Mouse (Mus musculus): ENCODE measurements around the gene Sema3f.

The Sema3f gene

DNA sequence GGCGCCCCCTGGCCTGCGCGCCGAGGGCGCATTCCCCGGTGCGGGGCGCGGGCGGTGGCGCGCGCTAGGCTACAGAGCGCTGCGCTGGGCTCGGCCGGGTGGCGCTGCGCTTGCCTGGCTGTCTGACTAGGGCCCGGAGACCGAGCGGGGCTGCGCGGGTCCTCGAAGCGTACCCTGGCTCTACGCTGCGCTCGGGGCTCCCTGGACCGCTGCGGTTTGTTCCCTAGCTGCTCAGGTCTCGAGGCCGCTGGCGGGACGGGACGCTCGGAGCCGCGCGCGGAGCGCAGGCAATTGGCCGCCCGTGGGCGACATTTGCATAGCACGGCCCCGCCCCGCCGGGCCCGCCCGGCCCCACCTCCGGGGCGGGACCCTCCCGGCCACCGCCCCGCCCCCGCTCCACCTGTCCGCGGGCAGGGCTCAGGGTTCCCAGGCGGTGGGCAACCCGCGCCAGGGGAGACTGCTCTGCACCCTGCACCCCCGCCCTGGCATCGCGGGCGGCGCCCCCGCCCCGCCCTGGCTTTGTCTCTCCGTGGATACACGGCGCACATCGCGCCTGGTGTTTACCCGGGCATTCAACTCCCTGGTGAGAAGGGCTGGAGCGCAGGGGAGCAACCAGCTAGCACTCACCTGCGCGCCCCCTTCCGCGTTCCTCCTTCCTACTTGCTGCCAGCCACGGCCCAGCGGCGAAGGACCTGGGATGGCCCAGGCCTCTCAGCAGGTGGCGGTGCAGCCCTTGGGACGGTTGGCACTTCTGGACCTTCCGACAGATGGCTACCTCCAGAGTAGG is at the start of gene Sema3f:
Gene Sema3f (minus strand): TSS at position 779 of the 787 bp plus-strand sequence.
- DNase-seq (ENCODE audit: low read depth, low spot score) = peak; percentile 54

- DNase-seq (ENCODE audit: low read depth, low spot score) = no peak
Measured at GRCm38 (mm10) chr9:107759593-107759992, 49.3 kb upstream of the Sema3f start.

GRCm38 (mm10) chr9:107750378-107750777 is 40.1 kb upstream of the Sema3f start:
- no peak for DNase-seq (ENCODE audit: low read depth, low spot score)

DNA sequence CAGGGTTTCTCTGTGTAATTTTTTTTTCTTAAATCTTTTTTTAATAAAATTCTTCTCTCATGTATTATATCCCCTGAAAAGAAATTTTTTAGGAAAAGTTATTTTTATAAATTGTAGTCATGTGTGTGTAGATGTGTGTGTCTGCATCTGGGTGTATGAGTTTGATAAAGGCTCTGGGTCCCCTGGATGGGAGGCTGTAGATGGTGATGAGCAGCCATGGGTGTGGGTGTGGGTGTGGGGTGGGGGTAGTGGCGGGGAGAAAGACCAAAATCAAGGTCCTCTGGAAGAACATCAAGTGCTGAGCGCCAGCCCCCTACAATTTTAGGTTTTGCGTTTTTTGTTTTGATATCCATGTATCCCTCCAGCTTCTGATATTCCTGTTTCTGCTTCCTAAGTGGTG is 37.8 kb upstream of the Sema3f start:
- no peak for DNase-seq (ENCODE audit: low read depth, low spot score)

DNA sequence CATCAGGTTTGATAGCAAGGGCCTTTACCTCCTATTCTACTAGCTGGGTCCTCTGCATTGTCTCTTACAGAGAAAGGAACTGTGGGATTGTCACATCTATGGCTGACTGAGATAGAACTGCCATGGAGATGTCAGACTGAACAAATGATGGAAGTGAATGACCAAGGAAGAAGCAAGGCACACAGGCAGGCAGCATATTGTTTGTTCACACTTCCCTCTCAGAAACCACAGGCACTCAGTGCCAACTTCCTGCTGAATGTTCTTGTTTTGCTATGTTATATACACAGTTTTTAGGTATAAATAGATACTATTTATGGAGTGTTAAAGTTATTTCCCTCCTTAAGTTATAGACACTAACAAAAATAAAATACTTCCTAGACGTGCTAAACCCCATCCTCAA is 37.0 kb upstream of the Sema3f start:
- no peak for DNase-seq (ENCODE audit: low read depth, low spot score)

GRCm38 (mm10) chr9:107746679-107747078 is 36.4 kb upstream of the Sema3f start:
- peak; percentile 50 for DNase-seq (ENCODE audit: low read depth, low spot score)

- no peak for DNase-seq (ENCODE audit: low read depth, low spot score)
Measured at GRCm38 (mm10) chr9:107744061-107744460, 33.8 kb upstream of the Sema3f start.

DNA sequence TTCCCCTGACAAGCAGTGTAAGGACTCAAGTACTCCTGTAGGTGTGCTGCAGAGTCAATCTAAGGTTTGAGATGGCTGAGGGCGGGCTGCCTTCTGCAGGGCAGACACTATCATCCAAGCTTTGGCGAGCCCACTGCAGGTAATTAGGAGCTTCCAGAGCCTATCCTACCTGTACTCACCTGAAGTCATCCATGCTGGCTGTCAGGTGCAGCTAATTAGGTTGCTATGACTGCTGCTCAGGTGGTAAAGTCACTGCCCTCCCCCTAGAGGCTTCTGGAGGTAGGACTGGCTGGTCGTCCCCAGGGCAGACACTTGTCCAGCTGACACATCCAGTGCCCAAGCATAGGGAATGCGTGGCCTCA is 28.5 kb upstream of the Sema3f start:
- DNase-seq (ENCODE audit: low read depth, low spot score) = peak; percentile 66

DNA sequence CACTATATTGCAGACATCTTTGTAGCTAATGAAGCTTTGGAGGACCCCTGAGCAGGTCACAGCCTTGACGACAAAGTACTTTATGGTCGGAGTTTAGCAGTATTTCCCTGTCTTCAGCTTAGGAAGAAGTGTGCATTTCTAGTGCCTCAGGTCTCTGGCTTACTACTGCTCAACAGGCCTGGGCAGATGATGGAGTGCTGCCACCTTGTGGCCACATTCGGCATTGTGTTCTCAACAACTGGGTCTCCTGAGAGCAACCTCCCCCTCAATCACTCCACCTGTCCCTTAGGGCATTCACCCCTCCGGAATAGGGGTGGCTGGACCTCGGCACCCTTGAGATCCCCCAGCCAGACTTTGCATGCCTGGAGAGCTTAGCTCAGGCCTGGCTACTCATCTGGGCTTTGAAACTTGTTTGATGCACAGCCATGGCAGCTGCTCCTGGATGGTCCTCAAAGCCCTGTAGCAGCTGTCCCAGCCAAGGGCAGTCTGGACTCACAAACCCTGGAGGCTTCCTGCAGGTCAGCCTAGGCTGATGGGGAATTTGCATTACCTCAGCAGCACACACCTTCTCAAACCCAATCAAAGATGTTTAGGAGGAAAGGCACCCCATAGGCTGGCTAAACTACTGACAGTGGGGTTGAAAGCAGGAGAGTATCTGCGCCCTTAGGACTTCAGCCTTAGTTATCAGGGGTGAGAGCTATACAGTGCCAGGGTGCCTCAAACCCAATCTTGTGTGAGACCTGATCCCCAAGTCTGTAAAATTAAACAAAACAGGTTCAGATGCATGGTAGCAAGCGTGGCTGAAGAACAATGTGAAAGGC is 28.0 kb upstream of the Sema3f start:
- peak; percentile 92 for DNase-seq (ENCODE audit: low read depth, low spot score)

DNA sequence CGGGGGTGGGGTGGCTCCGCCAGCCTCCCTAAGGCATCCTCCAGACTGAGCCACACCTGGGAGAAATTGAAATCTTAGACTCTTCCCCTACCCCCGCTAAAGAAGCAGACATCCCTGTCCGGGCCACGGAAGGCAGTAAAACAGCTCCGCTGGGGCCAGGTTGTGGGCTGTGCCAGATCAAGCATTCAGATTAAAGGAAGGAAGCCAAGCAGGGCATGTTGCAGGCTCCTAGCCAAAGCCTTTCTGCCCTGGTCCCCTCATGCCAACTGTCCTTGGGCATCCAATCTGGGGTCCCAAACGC is 25.9 kb upstream of the Sema3f start:
- no peak for DNase-seq (ENCODE audit: low read depth, low spot score)

GRCm38 (mm10) chr9:107735356-107736184 is 25.3 kb upstream of the Sema3f start:
- DNase-seq (ENCODE audit: low read depth, low spot score) = no peak

GRCm38 (mm10) chr9:107734567-107734971 is 24.3 kb upstream of the Sema3f start:
- DNase-seq (ENCODE audit: low read depth, low spot score) = no peak

GRCm38 (mm10) chr9:107729709-107730108 is 19.4 kb upstream of the Sema3f start:
- no peak for DNase-seq (ENCODE audit: low read depth, low spot score)

DNA sequence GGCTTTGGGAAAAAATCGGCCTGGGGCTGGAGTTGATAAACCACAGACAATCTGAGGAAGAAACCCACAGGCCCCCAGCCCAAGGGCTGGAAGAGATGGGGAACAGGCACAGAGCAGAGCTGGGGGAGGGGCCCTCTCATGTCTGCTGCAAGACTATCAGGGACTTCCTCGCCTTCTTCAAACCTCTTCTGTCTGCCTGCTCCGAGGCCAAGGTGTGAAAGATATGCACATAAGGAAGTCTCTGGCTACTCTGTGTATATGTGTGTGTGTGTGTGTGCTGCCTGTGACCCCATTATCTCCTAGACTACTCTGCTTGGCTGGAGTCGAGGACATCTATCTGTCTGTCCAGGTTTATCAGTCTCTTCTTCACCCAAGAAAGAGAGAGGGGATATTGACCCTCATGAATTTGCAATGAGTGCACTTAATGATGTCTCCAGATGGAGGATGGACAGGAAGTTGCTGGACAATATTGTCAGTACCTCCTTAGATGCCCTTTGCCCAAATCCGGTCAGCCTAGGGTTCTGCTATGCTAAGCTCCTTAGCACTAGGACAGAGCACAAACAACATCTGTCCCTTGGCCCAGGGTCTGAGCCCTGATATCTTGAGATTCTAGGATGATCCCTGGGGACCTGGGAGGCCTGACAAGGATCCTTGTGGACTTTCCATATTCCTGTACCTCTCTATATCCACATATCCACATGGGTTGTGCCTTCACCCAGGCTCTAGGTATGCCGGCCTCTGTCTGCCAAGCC is 18.8 kb upstream of the Sema3f start:
- peak; percentile 46 for DNase-seq (ENCODE audit: low read depth, low spot score)

DNA sequence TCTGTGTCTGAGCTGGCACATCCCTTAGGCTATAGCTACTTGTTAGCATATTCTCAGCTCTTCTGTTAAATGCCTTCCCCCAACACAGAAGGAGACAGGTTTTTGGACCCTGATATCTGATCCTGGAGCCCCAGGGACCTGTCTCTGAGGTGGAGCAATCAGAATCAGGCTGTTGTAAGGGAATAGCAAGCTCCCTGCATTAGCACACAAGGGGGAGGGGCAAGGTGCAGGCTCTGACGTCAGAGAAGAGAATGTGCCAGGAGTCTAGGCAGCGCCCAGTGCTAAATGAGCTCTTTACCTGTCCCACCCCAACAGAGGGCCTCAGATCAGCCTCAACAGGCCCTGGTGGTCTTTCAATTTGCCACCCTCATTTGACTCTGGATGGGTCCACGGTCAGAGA is 16.8 kb upstream of the Sema3f start:
- no peak for DNase-seq (ENCODE audit: low read depth, low spot score)

GRCm38 (mm10) chr9:107724796-107725195 is 14.5 kb upstream of the Sema3f start:
- no peak for DNase-seq (ENCODE audit: low read depth, low spot score)

DNA sequence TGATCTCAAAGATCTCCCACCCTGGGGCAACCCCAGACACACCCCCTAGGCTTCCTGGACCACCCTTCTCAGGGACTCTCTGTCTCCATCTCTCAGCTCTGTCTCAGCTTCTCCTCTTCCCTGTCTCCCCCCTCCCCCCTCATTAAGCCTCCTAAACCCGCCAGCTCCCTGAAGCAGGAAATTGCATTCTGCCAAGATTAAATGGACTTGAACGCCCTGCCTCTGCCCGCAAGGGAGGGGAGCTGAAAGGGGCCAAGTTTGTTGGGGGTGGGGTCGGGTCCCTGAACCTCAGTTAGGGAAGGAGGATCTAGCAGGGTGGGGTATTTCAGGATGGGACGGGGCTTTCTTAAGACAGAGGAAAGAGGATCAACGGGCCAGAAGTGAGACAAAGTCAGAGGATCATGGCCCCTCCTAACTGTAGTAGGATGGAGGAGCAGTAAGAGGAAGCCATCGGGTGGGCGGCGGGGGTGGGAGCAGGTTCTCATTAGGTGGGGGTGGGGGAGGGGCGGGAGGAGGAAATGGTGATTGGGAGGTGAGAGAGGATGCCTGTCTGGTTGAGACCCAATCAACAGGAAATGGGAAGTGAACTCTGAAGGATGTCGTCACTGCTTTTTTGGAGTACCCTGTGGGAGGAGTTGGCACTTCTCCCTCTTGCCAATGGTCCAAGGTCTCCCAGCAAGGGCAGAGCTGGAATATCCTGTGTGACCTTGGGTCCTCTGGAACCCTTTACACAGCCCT is 13.7 kb upstream of the Sema3f start:
- peak; percentile 44 for DNase-seq (ENCODE audit: low read depth, low spot score)

DNA sequence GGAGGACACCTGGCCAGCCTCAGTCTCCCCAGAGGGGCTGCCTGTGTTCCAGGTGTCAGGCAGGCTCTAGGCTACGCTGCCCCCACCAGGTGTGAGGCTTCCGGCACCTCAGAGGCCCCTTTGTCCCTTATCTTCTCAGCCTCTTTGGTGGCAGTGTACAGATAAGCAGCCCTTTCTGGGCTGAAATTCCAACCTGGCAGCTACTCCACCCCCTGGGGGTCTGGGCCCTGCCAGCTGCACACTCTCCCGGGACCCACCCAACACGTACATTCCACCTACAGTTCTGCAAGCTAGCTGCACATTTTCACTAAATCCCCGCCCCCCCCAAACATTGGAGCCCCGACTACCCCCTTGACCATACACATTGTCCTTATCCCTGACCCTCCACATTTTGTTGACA is 13.0 kb upstream of the Sema3f start:
- no peak for DNase-seq (ENCODE audit: low read depth, low spot score)

- DNase-seq (ENCODE audit: low read depth, low spot score) = no peak
Measured at GRCm38 (mm10) chr9:107718781-107719540, 8.7 kb upstream of the Sema3f start.

DNA sequence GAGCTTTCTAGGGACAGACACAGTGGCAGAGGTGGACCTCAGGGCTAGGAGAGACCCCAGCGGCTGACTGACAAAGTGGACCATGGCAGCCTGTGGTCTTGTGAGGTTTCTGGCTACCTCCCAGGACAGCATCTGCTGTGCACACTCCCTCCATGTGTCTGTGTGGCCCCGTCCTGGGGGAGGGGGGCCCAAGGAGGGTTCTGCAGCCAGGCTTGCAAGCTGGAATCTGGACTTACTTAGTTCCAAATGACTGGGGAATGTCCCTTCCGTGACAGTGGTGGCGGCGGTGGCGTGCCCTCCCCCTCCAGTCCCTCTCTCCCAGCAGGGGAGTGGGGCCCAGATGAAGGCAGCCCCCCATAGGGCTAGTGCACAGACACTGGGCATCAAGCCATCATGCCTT is 6.7 kb upstream of the Sema3f start:
- DNase-seq (ENCODE audit: low read depth, low spot score) = peak; percentile 68
